Mouse (Mus musculus) MN1 (cell line): ENCODE data around the gene H2-Ab1.

Experiments
- DNase-seq: peaks from one replicate; pipeline ENCODE4 v3.0.0-alpha.2; 2016; ENCODE audit warnings: low spot score

Gene H2-Ab1

GRCm38 (mm10) chr17:34285371-34285770 is 27.9 kb downstream of the H2-Ab1 start:
- DNase-seq, result no peak

- no peak for DNase-seq
Observed at GRCm38 (mm10) chr17:34285848-34286247, 28.4 kb downstream of the H2-Ab1 start.

- DNase-seq, result no peak
Observed at GRCm38 (mm10) chr17:34286501-34286900, 29.0 kb downstream of the H2-Ab1 start.

- DNase-seq, result no peak
Observed at GRCm38 (mm10) chr17:34286999-34287398, 29.5 kb downstream of the H2-Ab1 start.

GRCm38 (mm10) chr17:34287648-34288047 is 30.2 kb downstream of the H2-Ab1 start, which contains the start of gene H2-Aa:
H2-Aa (minus strand) TSS chr17:34287823.
- DNase-seq, result peak; percentile 63

- DNase-seq, result no peak
Observed at GRCm38 (mm10) chr17:34288131-34288530, 30.6 kb downstream of the H2-Ab1 start.

GRCm38 (mm10) chr17:34291609-34292008 is 34.1 kb downstream of the H2-Ab1 start:
- DNase-seq, result no peak

- no peak for DNase-seq
Observed at GRCm38 (mm10) chr17:34292570-34292969, 35.1 kb downstream of the H2-Ab1 start.

GRCm38 (mm10) chr17:34293533-34293932 is 36.0 kb downstream of the H2-Ab1 start:
- DNase-seq, result no peak

- no peak for DNase-seq
Observed at GRCm38 (mm10) chr17:34294249-34294648, 36.8 kb downstream of the H2-Ab1 start.

- DNase-seq, result no peak
Observed at GRCm38 (mm10) chr17:34295307-34295706, 37.8 kb downstream of the H2-Ab1 start.

GRCm38 (mm10) chr17:34295891-34296794 is 38.7 kb downstream of the H2-Ab1 start:
- peak; percentile 28 for DNase-seq

GRCm38 (mm10) chr17:34299356-34299755 is 41.9 kb downstream of the H2-Ab1 start:
- DNase-seq, result no peak

GRCm38 (mm10) chr17:34300071-34300470 is 42.6 kb downstream of the H2-Ab1 start:
- no peak for DNase-seq

GRCm38 (mm10) chr17:34300691-34301566 is 43.4 kb downstream of the H2-Ab1 start:
- no peak for DNase-seq

- DNase-seq, result no peak
Observed at GRCm38 (mm10) chr17:34301670-34302190, 44.2 kb downstream of the H2-Ab1 start.

- no peak for DNase-seq
Observed at GRCm38 (mm10) chr17:34303789-34304188, 46.3 kb downstream of the H2-Ab1 start.

GRCm38 (mm10) chr17:34304751-34305150 is 47.3 kb downstream of the H2-Ab1 start:
- DNase-seq, result peak; percentile 53

- DNase-seq, result no peak
Observed at GRCm38 (mm10) chr17:34305380-34306030, 48.0 kb downstream of the H2-Ab1 start, which contains the start of gene H2-Eb1. H2-Eb1 (plus strand) TSS chr17:34305867.

- no peak for DNase-seq
Observed at GRCm38 (mm10) chr17:34306407-34306806, 48.9 kb downstream of the H2-Ab1 start.

- no peak for DNase-seq
Observed at GRCm38 (mm10) chr17:34307216-34307615, 49.7 kb downstream of the H2-Ab1 start.

- DNase-seq, result no peak
Observed at GRCm38 (mm10) chr17:34308161-34308560, 50.7 kb downstream of the H2-Ab1 start.
